Comparison of ENCODE assay signal across 11 mouse cellular contexts in genomic region chr10:69744181-69744580, GRCm38 (mm10).
DNase-seq lines count a peak whose midpoint lies in the region; ATAC-seq and TF ChIP-seq lines count a peak whose summit lies in the region.
"Had no signal": no experiment of that assay in that cellular context is flagged by ENCODE, and none has a peak within 500 bp of the region (broad histone marks: within the 10 kb centered on the region; RNA-seq: fewer than 3 reads in every experiment).

No protein-coding gene starts in this region.

- WGBS in limb, embryonic 14.5 days = 46% methylated on average over 8 of the region's 8 CpGs
- 74% methylated on average over 8 of the region's 8 CpGs for WGBS in limb, embryonic 10.5 days
- 22% methylated on average over 8 of the region's 8 CpGs for WGBS in hindbrain, embryonic 14.5 days
- WGBS in midbrain, embryonic 15.5 days = 28% methylated on average over 8 of the region's 8 CpGs
- WGBS in stomach, postnatal 0 days = 58% methylated on average over 8 of the region's 8 CpGs

- no peaks in the 10 kb centered on the region for H3K9me3 ChIP-seq in limb, embryonic 14.5 days (ENCODE audit: control insufficient read depth, low read length)
- no peaks in the 10 kb centered on the region for H3K9me3 ChIP-seq in limb, embryonic 10.5 days (replicated peaks)
- no peaks in the 10 kb centered on the region for H3K9me3 ChIP-seq in hindbrain, embryonic 14.5 days (ENCODE audit: control insufficient read depth, low read length)
- H3K9me3 ChIP-seq in midbrain, embryonic 15.5 days = no peaks in the 10 kb centered on the region
- H3K9me3 ChIP-seq in stomach, postnatal 0 days (ENCODE audit: control insufficient read depth, low read length) = no peaks in the 10 kb centered on the region

- DNase-seq in limb, embryonic 14.5 days (ENCODE audit: low spot score) = peak; percentile 36
- no peak for DNase-seq in limb, embryonic 10.5 days (ENCODE audit: low spot score)
- peak; percentile 50 for DNase-seq in hindbrain, embryonic 14.5 days (ENCODE audit: low spot score)
- no peak for DNase-seq in stomach, postnatal 0 days (ENCODE audit: low spot score)
- DNase-seq in yolk sac, embryonic 10.5 days (ENCODE audit: low spot score) = no peak
- no peak for DNase-seq in gastrocnemius, adult 8-10 months (ENCODE audit: low spot score in 2 of 2)
- DNase-seq: heart, postnatal 14 days; liver, postnatal 0 days had no signal

- no peaks in the 10 kb centered on the region for H3K36me3 ChIP-seq in limb, embryonic 14.5 days (ENCODE audit: control insufficient read depth, insufficient read depth, low read length)
- no peaks in the 10 kb centered on the region for H3K36me3 ChIP-seq in limb, embryonic 10.5 days
- no peaks in the 10 kb centered on the region for H3K36me3 ChIP-seq in hindbrain, embryonic 14.5 days (replicated peaks; ENCODE audit: control insufficient read depth, insufficient read depth)
- H3K36me3 ChIP-seq in midbrain, embryonic 15.5 days (replicated peaks) = no peaks in the 10 kb centered on the region
- H3K36me3 ChIP-seq in stomach, postnatal 0 days (ENCODE audit: control insufficient read depth, insufficient read depth, low read length) = no peaks in the 10 kb centered on the region

- TF ChIP-seq CTCF in cortical plate, adult 2 months (IDR thresholded peaks at IDR 0.05; ENCODE audit: extremely low read depth, insufficient read depth, low read length) = no peak
- TF ChIP-seq CTCF in stomach, postnatal 0 days (IDR thresholded peaks at IDR 0.05; ENCODE audit: low read depth) = no peak

- no peak for TF ChIP-seq EP300 in stomach, postnatal 0 days (optimal IDR thresholded peaks at IDR 0.05)

- H3K9ac ChIP-seq in limb, embryonic 14.5 days (ENCODE audit: low read depth, low read length, severe bottlenecking) = no peak overlapping the region
- no peak overlapping the region for H3K9ac ChIP-seq in hindbrain, embryonic 14.5 days
- no peak overlapping the region for H3K9ac ChIP-seq in midbrain, embryonic 15.5 days
- H3K9ac ChIP-seq in stomach, postnatal 0 days (ENCODE audit: low read length) = no peak overlapping the region
- H3K9ac ChIP-seq: liver, postnatal 0 days had no signal

- H3K27ac ChIP-seq in limb, embryonic 14.5 days (replicated peaks; ENCODE audit: low read depth, low read length) = no peak overlapping the region
- H3K27ac ChIP-seq in limb, embryonic 10.5 days = no peak overlapping the region
- 0 out of 2 replicates have a peak overlapping the region, but pooled peaks have one; percentile 56 for H3K27ac ChIP-seq in cortical plate, adult 2 months (ENCODE audit: insufficient read depth, low read length)
- H3K27ac ChIP-seq in hindbrain, embryonic 14.5 days = 0 out of 2 replicates have a peak overlapping the region, but pooled peaks have one; percentile 41
- H3K27ac ChIP-seq in midbrain, embryonic 15.5 days = peak overlapping the region; percentile 51
- H3K27ac ChIP-seq in stomach, postnatal 0 days (replicated peaks) = no peak overlapping the region

- no peak overlapping the region for H3K4me2 ChIP-seq in limb, embryonic 14.5 days (replicated peaks; ENCODE audit: low read depth, low read length, severe bottlenecking)
- no peak overlapping the region for H3K4me2 ChIP-seq in hindbrain, embryonic 14.5 days (replicated peaks)
- no peak overlapping the region for H3K4me2 ChIP-seq in midbrain, embryonic 15.5 days
- no peak overlapping the region for H3K4me2 ChIP-seq in stomach, postnatal 0 days (replicated peaks; ENCODE audit: low read depth)

- TF ChIP-seq POLR2A in limb, embryonic 14.5 days (IDR thresholded peaks at IDR 0.05; ENCODE audit: borderline replicate concordance, extremely low read depth, insufficient read depth, insufficient read length) = no peak
- no peak for TF ChIP-seq POLR2A in cortical plate, adult 2 months (IDR thresholded peaks at IDR 0.05; ENCODE audit: extremely low read depth, insufficient read depth, low read length)

- no peak; the same call in 1 of the 2 replicates for ATAC-seq in limb, embryonic 14.5 days (ENCODE audit: low FRiP score, low read depth)
- ATAC-seq in hindbrain, embryonic 14.5 days (ENCODE audit: low FRiP score) = peak; percentile 59; the same call in 1 of the 2 replicates
- no peak for ATAC-seq in midbrain, embryonic 15.5 days (replicated peaks)
- ATAC-seq in stomach, postnatal 0 days (ENCODE audit: low FRiP score, low TSS enrichment) = no peak
- ATAC-seq: liver, postnatal 0 days had no signal

- peaks cover 17% of the 10 kb centered on the region for H3K4me1 ChIP-seq in limb, embryonic 14.5 days (ENCODE audit: control insufficient read depth, insufficient read depth, low read length)
- H3K4me1 ChIP-seq in limb, embryonic 10.5 days = peaks cover 28% of the 10 kb centered on the region
- H3K4me1 ChIP-seq in cortical plate, adult 2 months (ENCODE audit: control insufficient read depth, insufficient read depth, low read length) = peaks cover 34% of the 10 kb centered on the region
- peaks cover 49% of the 10 kb centered on the region for H3K4me1 ChIP-seq in hindbrain, embryonic 14.5 days (replicated peaks; ENCODE audit: control insufficient read depth, insufficient read depth, low read length)
- peaks cover 51% of the 10 kb centered on the region for H3K4me1 ChIP-seq in midbrain, embryonic 15.5 days
- H3K4me1 ChIP-seq in stomach, postnatal 0 days (replicated peaks; ENCODE audit: control insufficient read depth, insufficient read depth) = no peaks in the 10 kb centered on the region

- no peaks in the 10 kb centered on the region for H3K27me3 ChIP-seq in limb, embryonic 14.5 days (ENCODE audit: control insufficient read depth, insufficient read depth, low read length)
- H3K27me3 ChIP-seq in limb, embryonic 10.5 days (ENCODE audit: low read depth, poor library complexity, severe bottlenecking) = no peaks in the 10 kb centered on the region
- H3K27me3 ChIP-seq in hindbrain, embryonic 14.5 days (ENCODE audit: control insufficient read depth, insufficient read depth, low read length) = no peaks in the 10 kb centered on the region
- no peaks in the 10 kb centered on the region for H3K27me3 ChIP-seq in midbrain, embryonic 15.5 days (replicated peaks)
- no peaks in the 10 kb centered on the region for H3K27me3 ChIP-seq in stomach, postnatal 0 days (ENCODE audit: control insufficient read depth, insufficient read depth, low read length)

- H3K4me3 ChIP-seq in limb, embryonic 14.5 days (replicated peaks; ENCODE audit: low read length) = no peak overlapping the region
- no peak overlapping the region for H3K4me3 ChIP-seq in limb, embryonic 10.5 days
- no peak overlapping the region for H3K4me3 ChIP-seq in cortical plate, adult 2 months (ENCODE audit: insufficient read depth, low read length)
- no peak overlapping the region for H3K4me3 ChIP-seq in hindbrain, embryonic 14.5 days (replicated peaks; ENCODE audit: low read length)
- H3K4me3 ChIP-seq in midbrain, embryonic 15.5 days = no peak overlapping the region
- no peak overlapping the region for H3K4me3 ChIP-seq in stomach, postnatal 0 days (ENCODE audit: low read depth, low read length)
- H3K4me3 ChIP-seq: myocyte had no signal

Comparison
In these comparisons a context has a peak if more than half of its experiments do, and no peak if none do; other contexts are left out.
1. DNase-seq: peak in limb, embryonic 14.5 days (single experiment) and hindbrain, embryonic 14.5 days (single experiment); none in limb, embryonic 10.5 days (single experiment), stomach, postnatal 0 days (single experiment), yolk sac, embryonic 10.5 days (single experiment) and gastrocnemius, adult 8-10 months (0 of 2).
2. H3K27ac ChIP-seq: peak in cortical plate, adult 2 months (single experiment), hindbrain, embryonic 14.5 days (single experiment) and midbrain, embryonic 15.5 days (single experiment); none in limb, embryonic 14.5 days (single experiment), limb, embryonic 10.5 days (single experiment) and stomach, postnatal 0 days (single experiment).